Mouse (Mus musculus) hindbrain, embryonic 16.5 days (tissue): ENCODE measurements at regions not wholly inside any gene's neighbourhood (a gene's known extent, or its start where the extent isn't known, plus 50 kb on each side); places are given as distances from the start of the nearest gene placed in this dataset.
"Not testable (repeated sequence)": the region's sequence is repeated elsewhere in the genome, so short reads cannot be mapped to it uniquely, and the experiment has no call there.

Experiments
- ATAC-seq: fragments of 200-750 bp; cut with Nextera tagmentation; 2 replicates; pipeline ENCODE4 v1.8.0; 2017; ENCODE audit warnings: moderate TSS enrichment, moderate library complexity
- H3K27ac ChIP-seq: fragments of 300-500 bp; sonication (generic); 2 replicates; pipeline ENCODE4 v1.5.1; 2014; ENCODE audit warnings: low read depth, mild to moderate bottlenecking, control low read depth, low read length, moderate library complexity
- H3K27me3 ChIP-seq: fragments of 300-500 bp; sonication (generic); replicated peaks from 2 replicates; pipeline ENCODE4 v1.6.1; 2014; ENCODE audit warnings: low read length; ENCODE audit not compliant: control insufficient read depth, insufficient read depth
- H3K36me3 ChIP-seq: fragments of 300-500 bp; sonication (generic); 2 replicates; pipeline ENCODE4 v1.6.1; 2014; ENCODE audit warnings: mild to moderate bottlenecking, low read length, moderate library complexity, mixed read lengths; ENCODE audit not compliant: control insufficient read depth, insufficient read depth
- H3K4me1 ChIP-seq: fragments of 300-500 bp; sonication (generic); 2 replicates; pipeline ENCODE4 v1.6.1; 2014; ENCODE audit warnings: low read depth, low read length; ENCODE audit not compliant: control insufficient read depth, insufficient read depth
- H3K4me2 ChIP-seq: fragments of 300-500 bp; sonication (generic); 2 replicates; pipeline ENCODE4 v1.6.1; 2014; ENCODE audit warnings: mild to moderate bottlenecking, low read length, control low read depth, moderate library complexity
- H3K4me3 ChIP-seq: fragments of 300-500 bp; sonication (generic); 2 replicates; pipeline ENCODE4 v1.5.1; 2014; ENCODE audit warnings: mild to moderate bottlenecking, low read length, control low read depth, moderate library complexity
- H3K9ac ChIP-seq: fragments of 300-500 bp; sonication (generic); 2 replicates; pipeline ENCODE4 v1.6.1; 2014; ENCODE audit warnings: low read depth, mild to moderate bottlenecking, control low read depth, low read length, moderate library complexity
- H3K9me3 ChIP-seq: fragments of 300-500 bp; sonication (generic); 2 replicates; pipeline ENCODE4 v1.6.1; 2014; ENCODE audit warnings: mild to moderate bottlenecking, low read length, moderate library complexity; ENCODE audit not compliant: control insufficient read depth
- WGBS: fragments of 180-500 bp; shearing (Covaris S2); extraction: QIAGEN DNeasy Blood & Tissue Kit; methylation state at CpG from one replicate; pipeline ENCODE4 v1.1.7; 2014; 5-methylcytosine and 5-hydroxymethylcytosine counted together

DNA sequence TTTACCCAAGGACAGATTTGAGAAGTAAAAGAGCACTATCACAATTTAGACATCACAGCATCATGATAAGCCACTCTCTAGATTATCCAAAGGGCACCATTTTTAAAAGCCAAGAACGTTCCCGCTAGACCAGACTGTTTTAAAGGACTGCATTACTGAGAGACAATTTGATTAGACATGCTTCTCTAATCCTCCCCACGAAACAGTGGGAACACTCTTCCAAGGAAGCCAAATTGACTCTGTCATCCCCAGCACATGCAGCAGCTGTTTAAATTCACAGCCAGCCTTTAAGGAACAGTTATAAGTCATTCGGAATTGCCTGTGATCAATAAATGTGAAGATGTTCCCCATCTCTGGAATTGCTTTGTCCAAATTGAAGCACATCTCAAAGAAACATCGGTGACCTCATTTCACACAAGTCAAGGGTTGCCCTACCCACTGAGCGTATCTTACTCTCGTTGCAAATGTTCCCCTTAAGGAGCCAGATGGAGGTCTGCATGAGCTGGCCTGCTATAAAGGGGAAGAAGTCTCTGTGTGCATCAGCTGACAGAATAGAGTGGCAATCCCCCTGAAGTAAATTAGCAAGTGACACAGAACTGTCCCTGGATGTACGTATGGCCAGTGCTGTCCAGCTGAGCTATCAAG, 393.2 kb downstream of the Pid1 start:
- no peak overlapping the region for H3K9ac ChIP-seq
- no peak overlapping the region for H3K4me2 ChIP-seq
- 47% methylated on average over 8 of the region's 8 CpGs for WGBS
- H3K9me3 ChIP-seq, result no peaks in the 10 kb centered on the region
- no peaks in the 10 kb centered on the region for H3K36me3 ChIP-seq
- no peaks in the 10 kb centered on the region for H3K27me3 ChIP-seq
- ATAC-seq, result peak; percentile 89
- H3K4me3 ChIP-seq, result no peak overlapping the region
- no peaks in the 10 kb centered on the region for H3K4me1 ChIP-seq
- no peak overlapping the region for H3K27ac ChIP-seq

DNA sequence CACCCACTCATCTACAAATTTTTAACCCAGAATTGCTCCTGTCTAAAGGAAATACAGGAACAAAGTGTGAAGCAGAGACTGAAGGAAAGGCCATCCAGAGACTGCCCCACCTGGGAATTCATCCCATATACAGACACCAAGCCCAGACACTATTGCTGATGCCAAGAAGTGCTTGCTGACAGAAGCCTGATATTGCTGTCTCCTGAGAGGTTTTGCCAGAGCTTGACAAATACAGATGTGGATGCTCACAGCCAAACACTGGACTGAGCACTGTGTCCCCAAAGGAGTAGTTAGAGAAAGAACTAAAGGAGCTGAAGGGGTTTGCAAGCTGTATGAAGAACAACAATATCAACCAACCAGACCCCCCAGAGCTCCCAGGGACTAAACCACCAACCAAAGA, 399.3 kb downstream of the Pid1 start:
- H3K9me3 ChIP-seq, H3K27me3 ChIP-seq, H3K36me3 ChIP-seq, H3K4me2 ChIP-seq, H3K4me1 ChIP-seq, H3K27ac ChIP-seq, H3K4me3 ChIP-seq, H3K9ac ChIP-seq, ATAC-seq: not testable (repeated sequence)

DNA sequence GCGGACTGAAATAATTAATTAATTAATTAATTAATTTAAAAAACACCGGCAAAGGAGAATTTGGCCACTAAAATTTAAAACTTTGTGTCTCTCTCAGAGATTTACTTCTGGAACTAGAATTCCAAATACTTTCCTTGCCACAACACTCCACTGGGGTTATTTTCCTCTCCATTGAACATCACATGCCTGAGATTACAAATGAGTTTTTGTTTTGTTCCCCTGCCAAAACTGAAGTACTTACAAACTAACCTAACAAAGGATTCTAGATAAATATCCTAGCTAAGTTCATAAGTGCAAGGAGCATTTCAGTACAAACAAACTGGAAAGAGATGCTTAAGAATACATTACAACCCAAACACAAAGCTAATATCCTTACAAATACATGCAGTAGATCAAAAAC, 402.2 kb downstream of the Pid1 start:
- no peak for ATAC-seq
- no peaks in the 10 kb centered on the region for H3K4me1 ChIP-seq
- H3K27ac ChIP-seq, result no peak overlapping the region
- H3K9me3 ChIP-seq, result no peaks in the 10 kb centered on the region
- H3K27me3 ChIP-seq, result no peaks in the 10 kb centered on the region
- 81% methylated on average over 2 of the region's 2 CpGs for WGBS
- H3K9ac ChIP-seq, result no peak overlapping the region
- no peaks in the 10 kb centered on the region for H3K36me3 ChIP-seq
- H3K4me3 ChIP-seq, result no peak overlapping the region
- H3K4me2 ChIP-seq, result no peak overlapping the region

DNA sequence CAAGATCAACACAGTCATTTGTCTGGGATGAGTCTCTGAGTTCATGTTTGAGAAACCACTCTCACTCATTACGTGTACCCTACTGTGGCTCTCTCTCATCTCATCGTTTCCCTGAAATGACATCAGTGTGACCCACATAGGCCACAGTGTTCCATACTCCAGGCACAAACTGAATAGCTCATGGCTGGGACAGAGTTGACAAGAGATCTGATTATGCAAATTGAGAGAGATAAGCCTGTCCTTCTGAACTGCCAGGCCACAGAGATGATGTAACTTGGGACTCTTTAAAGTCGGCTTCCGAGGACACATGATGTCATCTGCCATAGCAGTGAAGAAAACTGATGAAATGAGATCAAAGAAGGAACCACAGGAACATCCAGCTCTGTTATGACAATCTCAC, 404.2 kb downstream of the Pid1 start:
- ATAC-seq, result no peak
- H3K27ac ChIP-seq, result no peak overlapping the region
- H3K4me2 ChIP-seq, result no peak overlapping the region
- no peaks in the 10 kb centered on the region for H3K9me3 ChIP-seq
- H3K9ac ChIP-seq, result no peak overlapping the region
- H3K4me3 ChIP-seq, result no peak overlapping the region
- no peaks in the 10 kb centered on the region for H3K4me1 ChIP-seq
- 76% methylated on average over 4 of the region's 4 CpGs for WGBS
- H3K27me3 ChIP-seq, result no peaks in the 10 kb centered on the region
- no peaks in the 10 kb centered on the region for H3K36me3 ChIP-seq

DNA sequence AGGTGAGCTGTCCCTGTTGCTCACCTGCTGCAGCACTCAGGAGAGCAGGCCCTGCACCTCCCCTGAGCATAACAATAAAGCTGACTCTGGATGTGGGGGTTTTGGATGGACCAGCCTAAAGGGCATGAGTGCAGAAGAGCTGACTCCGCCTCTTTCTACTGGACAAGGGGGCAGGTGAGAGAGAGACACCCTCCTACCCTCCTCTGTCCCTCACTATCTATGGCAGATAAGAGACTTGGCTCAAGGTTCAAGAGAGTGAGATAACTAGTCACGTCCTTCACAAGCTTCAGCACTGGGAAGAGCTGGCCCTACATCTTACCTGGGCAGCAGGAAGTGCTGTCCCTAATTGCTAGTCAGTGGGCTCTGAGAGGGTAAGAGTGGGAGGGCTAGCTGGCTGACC, 441.1 kb downstream of the Pid1 start:
- no peaks in the 10 kb centered on the region for H3K36me3 ChIP-seq
- no peak overlapping the region for H3K4me3 ChIP-seq
- no peak for ATAC-seq
- no peak overlapping the region for H3K4me2 ChIP-seq
- 95% methylated on average over 2 of the region's 2 CpGs for WGBS
- no peaks in the 10 kb centered on the region for H3K27me3 ChIP-seq
- no peaks in the 10 kb centered on the region for H3K4me1 ChIP-seq
- no peak overlapping the region for H3K9ac ChIP-seq
- H3K9me3 ChIP-seq, result no peaks in the 10 kb centered on the region
- H3K27ac ChIP-seq, result no peak overlapping the region

DNA sequence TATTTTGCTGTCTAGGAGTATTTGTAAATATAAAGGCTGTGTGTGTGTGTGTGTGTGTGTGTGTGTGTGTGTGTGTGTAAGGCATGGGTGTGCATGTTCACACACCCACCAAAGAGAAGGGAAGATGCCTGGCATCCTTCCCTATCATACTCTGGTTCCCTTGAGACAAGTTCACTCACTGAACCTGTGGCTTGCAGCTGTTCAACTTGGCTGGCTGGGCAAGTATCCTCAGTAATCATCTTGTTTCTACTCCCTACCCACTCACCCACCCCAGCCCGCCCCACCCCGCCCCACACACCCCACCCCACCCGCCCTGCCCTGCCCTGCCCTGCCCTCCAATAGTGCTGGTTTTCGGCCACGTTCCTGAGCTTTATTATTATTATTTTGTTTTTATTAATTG, 448.5 kb downstream of the Pid1 start:
- no peaks in the 10 kb centered on the region for H3K4me1 ChIP-seq

DNA sequence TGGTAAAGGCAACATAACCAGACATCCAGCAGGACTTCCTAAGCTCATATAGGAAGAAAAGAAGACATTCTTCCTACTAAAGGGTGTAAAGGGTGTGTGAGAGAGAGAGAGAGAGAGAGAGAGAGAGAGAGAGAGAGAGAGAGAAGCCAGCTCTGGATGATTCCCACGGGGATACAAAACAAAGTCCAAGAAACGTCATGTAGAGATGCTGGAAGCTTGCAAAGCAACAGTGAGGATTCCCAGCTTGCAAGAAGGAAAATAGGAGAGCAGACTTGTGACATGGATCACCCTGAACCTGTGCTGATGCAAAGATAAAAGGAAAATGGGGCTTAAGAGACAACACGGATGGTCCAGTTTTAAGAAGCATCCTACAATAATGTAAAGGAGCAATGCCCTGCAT, 456.6 kb downstream of the Pid1 start:
- Histone ChIP-seq H3K4me1 (no peaks in the 10 kb centered on the region), H3K36me3 (no peaks in the 10 kb centered on the region), H3K27me3 (no peaks in the 10 kb centered on the region), H3K9me3 (no peaks in the 10 kb centered on the region), H3K4me2 (no peak overlapping the region), H3K9ac (no peak overlapping the region), H3K27ac (no peak overlapping the region), H3K4me3 (no peak overlapping the region)
- 49% methylated on average over 3 of the region's 3 CpGs for WGBS
- no peak for ATAC-seq

More for the DNA sequence above, 448.5 kb downstream of the Pid1 start:
- no peak overlapping the region for H3K27ac ChIP-seq
- no peak overlapping the region for H3K4me2 ChIP-seq
- H3K4me3 ChIP-seq, result no peak overlapping the region
- WGBS, result 88% methylated on average over 5 of the region's 5 CpGs
- H3K9me3 ChIP-seq, result no peaks in the 10 kb centered on the region
- no peaks in the 10 kb centered on the region for H3K27me3 ChIP-seq
- H3K9ac ChIP-seq, result no peak overlapping the region
- no peak for ATAC-seq
- no peaks in the 10 kb centered on the region for H3K36me3 ChIP-seq

DNA sequence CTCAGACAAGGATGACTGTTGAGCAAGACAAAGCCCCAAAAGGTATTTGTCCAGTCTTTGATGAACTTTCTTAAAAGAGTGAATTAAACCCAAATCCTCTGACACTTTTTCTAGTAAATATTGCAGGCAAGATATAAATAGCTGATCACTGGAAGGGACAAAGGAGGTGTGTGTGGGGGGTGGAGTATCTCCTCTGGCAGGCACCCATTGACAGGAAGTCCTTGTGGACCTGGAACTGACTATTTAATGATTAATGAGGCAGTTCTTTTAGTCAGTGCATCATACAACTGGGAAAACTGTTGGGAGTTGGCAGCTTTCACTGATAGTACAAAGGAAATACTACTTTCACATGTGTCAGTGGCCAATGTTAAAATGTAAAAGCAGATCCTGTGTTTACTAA, 457.1 kb downstream of the Pid1 start:
- Histone ChIP-seq H3K4me3 (no peak overlapping the region), H3K4me1 (no peaks in the 10 kb centered on the region), H3K9me3 (no peaks in the 10 kb centered on the region), H3K27ac (no peak overlapping the region), H3K36me3 (no peaks in the 10 kb centered on the region), H3K4me2 (no peak overlapping the region), H3K9ac (no peak overlapping the region), H3K27me3 (no peaks in the 10 kb centered on the region)
- no peak for ATAC-seq

DNA sequence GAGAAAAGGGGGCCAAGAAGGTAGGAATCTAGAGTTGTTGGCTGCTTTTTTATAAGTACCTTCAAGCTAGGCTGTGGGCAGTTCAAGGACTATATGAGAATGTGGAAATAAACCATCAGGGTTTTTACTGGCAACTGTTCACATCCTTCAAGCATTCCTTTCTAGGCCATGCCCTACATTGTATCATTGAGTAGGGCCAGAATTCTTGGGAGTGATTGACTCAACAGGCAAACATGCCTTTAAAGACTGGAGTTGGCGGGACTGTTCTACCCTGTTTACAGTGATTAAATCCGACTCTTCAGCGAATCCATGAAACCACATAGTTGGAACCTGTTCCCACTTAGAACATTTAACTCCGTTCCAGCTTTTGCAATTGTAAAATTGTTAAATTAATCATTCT, 463.8 kb downstream of the Pid1 start:
- H3K9me3 ChIP-seq, result no peaks in the 10 kb centered on the region
- ATAC-seq, result no peak
- H3K27me3 ChIP-seq, result no peaks in the 10 kb centered on the region
- no peak overlapping the region for H3K4me2 ChIP-seq
- no peaks in the 10 kb centered on the region for H3K36me3 ChIP-seq
- H3K27ac ChIP-seq, result no peak overlapping the region
- no peak overlapping the region for H3K4me3 ChIP-seq
- 94% methylated on average over 4 of the region's 4 CpGs for WGBS
- no peak overlapping the region for H3K9ac ChIP-seq
- H3K4me1 ChIP-seq, result no peaks in the 10 kb centered on the region

DNA sequence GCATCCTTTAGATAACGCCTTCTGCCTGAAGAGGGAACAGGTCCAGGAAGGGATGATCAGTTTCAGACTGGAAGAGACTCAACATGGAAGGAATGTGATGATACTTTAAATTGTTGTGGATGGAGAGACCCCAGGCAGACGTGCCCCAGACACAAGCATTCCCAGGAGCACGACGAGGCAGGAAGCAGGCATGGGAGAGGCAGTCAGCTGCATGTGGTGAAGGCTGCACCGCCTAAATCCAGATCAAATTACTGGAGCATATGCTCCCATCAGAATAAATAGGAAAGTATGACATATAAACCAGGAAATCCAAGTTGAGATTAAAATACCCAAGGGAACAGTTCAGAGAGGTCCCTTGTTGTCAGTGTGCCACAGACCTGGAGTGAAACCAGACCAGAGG, 467.3 kb downstream of the Pid1 start:
- no peak for ATAC-seq
- Histone ChIP-seq H3K4me3 (no peak overlapping the region), H3K9me3 (no peaks in the 10 kb centered on the region), H3K4me1 (no peaks in the 10 kb centered on the region), H3K36me3 (no peaks in the 10 kb centered on the region), H3K27ac (no peak overlapping the region), H3K4me2 (no peak overlapping the region), H3K27me3 (no peaks in the 10 kb centered on the region), H3K9ac (no peak overlapping the region)
- WGBS, result 49% methylated on average over 5 of the region's 5 CpGs
